In the genomic region with DNA sequence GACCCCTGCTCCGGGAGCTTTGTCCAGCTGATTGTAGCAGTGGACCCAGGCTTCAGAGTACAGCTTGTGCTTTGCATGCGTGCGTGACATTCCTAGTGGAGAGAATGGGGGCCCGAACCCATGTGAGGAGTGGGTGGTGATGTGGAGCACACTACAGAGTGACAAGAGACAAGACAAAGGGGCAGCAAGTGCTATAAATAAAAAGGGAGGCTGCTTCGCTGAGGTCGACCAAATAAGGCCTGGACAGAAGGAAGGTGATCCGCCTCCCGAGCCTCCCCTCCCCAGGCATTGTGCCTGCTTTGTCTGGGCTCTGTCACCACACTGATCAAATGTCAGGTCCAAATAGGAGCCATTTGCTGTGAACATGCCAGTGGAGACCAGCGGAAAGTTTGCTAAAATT, we compare ENCODE assay signal across 15 mouse cellular contexts. TPM values are rescaled to one million over a fixed set of nuclear protein-coding genes. Genes with fewer than 3 reads are reported as not detected.
DNase-seq lines count a peak whose midpoint lies in the region; ATAC-seq lines count a peak whose summit lies in the region.
"Had no signal": no experiment of that assay in that cellular context is flagged by ENCODE, and none has a peak within 500 bp of the region (broad histone marks: within the 10 kb centered on the region; RNA-seq: fewer than 3 reads in every experiment).

No protein-coding gene starts in this region.

- no peak overlapping the region for H3K4me2 ChIP-seq in embryonic facial prominence, embryonic 12.5 days (replicated peaks)
- H3K4me2 ChIP-seq in heart, embryonic 14.5 days (ENCODE audit: low read length), result peak overlapping the region; percentile 73
- H3K4me2 ChIP-seq in midbrain, embryonic 11.5 days, result no peak overlapping the region
- H3K4me2 ChIP-seq: intestine, embryonic 15.5 days; stomach, embryonic 15.5 days had no signal

- H3K9ac ChIP-seq in embryonic facial prominence, embryonic 12.5 days, result no peak overlapping the region
- peak overlapping the region; percentile 100 for H3K9ac ChIP-seq in heart, embryonic 14.5 days (ENCODE audit: low read length)
- H3K9ac ChIP-seq in midbrain, embryonic 11.5 days (ENCODE audit: low read length), result 0 out of 2 replicates have a peak overlapping the region, but pooled peaks have one; percentile 24
- H3K9ac ChIP-seq: intestine, embryonic 15.5 days; stomach, embryonic 15.5 days had no signal

- peak; percentile 95 for DNase-seq in heart, embryonic 10.5 days (ENCODE audit: low spot score)
- DNase-seq in heart, adult 8-10 months (ENCODE audit: low spot score), result no peak
- peak; percentile 86 for DNase-seq in midbrain, embryonic 11.5 days (ENCODE audit: low spot score, missing footprints)
- DNase-seq in spleen, postnatal 10 days (ENCODE audit: low spot score in 2 of 2), result no peak
- DNase-seq in cerebellum, postnatal 14 days, result no peak
- DNase-seq in right cerebral cortex, adult 18-20 months, result no peak
- DNase-seq: adrenal gland, postnatal 36 days; cerebellum, adult 9-10 months; layer of hippocampus, postnatal 36 days had no signal

- H3K36me3 ChIP-seq in heart, embryonic 10.5 days, result peaks cover 25% of the 10 kb centered on the region
- H3K36me3 ChIP-seq in embryonic facial prominence, embryonic 12.5 days, result no peaks in the 10 kb centered on the region
- H3K36me3 ChIP-seq in heart, embryonic 14.5 days (ENCODE audit: control insufficient read depth, insufficient read depth, low read length), result peaks cover 21% of the 10 kb centered on the region
- no peaks in the 10 kb centered on the region for H3K36me3 ChIP-seq in midbrain, embryonic 11.5 days (ENCODE audit: control insufficient read depth, insufficient read depth, low read length)
- H3K36me3 ChIP-seq: intestine, embryonic 15.5 days; stomach, embryonic 15.5 days had no signal

- peak overlapping the region; percentile 56 for H3K4me3 ChIP-seq in heart, embryonic 10.5 days
- no peak overlapping the region for H3K4me3 ChIP-seq in embryonic facial prominence, embryonic 12.5 days
- peak overlapping the region; percentile 21 to 27 for H3K4me3 ChIP-seq in heart, embryonic 14.5 days (ENCODE audit: control insufficient read depth in 1 of 2, insufficient read depth in 1 of 2, low read depth in 1 of 2, low read length in 2 of 2)
- H3K4me3 ChIP-seq in midbrain, embryonic 11.5 days (ENCODE audit: low read depth, low read length), result no peak overlapping the region
- H3K4me3 ChIP-seq: intestine, embryonic 15.5 days; stomach, embryonic 15.5 days had no signal

- no peaks in the 10 kb centered on the region for H3K27me3 ChIP-seq in heart, embryonic 10.5 days (ENCODE audit: insufficient read depth, poor library complexity, severe bottlenecking)
- H3K27me3 ChIP-seq in embryonic facial prominence, embryonic 12.5 days, result no peaks in the 10 kb centered on the region
- H3K27me3 ChIP-seq in heart, embryonic 14.5 days (ENCODE audit: control insufficient read depth, insufficient read depth, low read length), result no peaks in the 10 kb centered on the region
- H3K27me3 ChIP-seq in midbrain, embryonic 11.5 days (ENCODE audit: control insufficient read depth, insufficient read depth, low read length), result no peaks in the 10 kb centered on the region
- H3K27me3 ChIP-seq: intestine, embryonic 15.5 days; stomach, embryonic 15.5 days had no signal

- 29% methylated on average over 9 of the region's 9 CpGs for WGBS in heart, embryonic 10.5 days
- 56% methylated on average over 9 of the region's 9 CpGs for WGBS in embryonic facial prominence, embryonic 12.5 days
- 27% methylated on average over 9 of the region's 9 CpGs for WGBS in heart, embryonic 14.5 days
- WGBS in midbrain, embryonic 11.5 days, result 36% methylated on average over 9 of the region's 9 CpGs

- H3K27ac ChIP-seq in heart, embryonic 10.5 days, result peak overlapping the region; percentile 94
- H3K27ac ChIP-seq in embryonic facial prominence, embryonic 12.5 days, result peak overlapping the region; percentile 75
- H3K27ac ChIP-seq in heart, embryonic 14.5 days (replicated peaks in 1 of 2; ENCODE audit: control insufficient read depth in 1 of 2, insufficient read depth in 1 of 2, low read depth in 2 of 2, low read length in 2 of 2), result peak overlapping the region; percentile 99 to 100
- H3K27ac ChIP-seq in midbrain, embryonic 11.5 days (ENCODE audit: low read depth, low read length), result peak overlapping the region; percentile 48
- H3K27ac ChIP-seq: intestine, embryonic 15.5 days; stomach, embryonic 15.5 days had no signal

- H3K9me3 ChIP-seq in heart, embryonic 10.5 days, result no peaks in the 10 kb centered on the region; the same call in 1 of the 2 replicates
- no peaks in the 10 kb centered on the region for H3K9me3 ChIP-seq in embryonic facial prominence, embryonic 12.5 days
- peaks cover 3% of the 10 kb centered on the region; the same call in 1 of the 2 replicates for H3K9me3 ChIP-seq in heart, embryonic 14.5 days (ENCODE audit: control insufficient read depth, low read length)
- no peaks in the 10 kb centered on the region for H3K9me3 ChIP-seq in midbrain, embryonic 11.5 days (ENCODE audit: control insufficient read depth, low read length)
- H3K9me3 ChIP-seq: intestine, embryonic 15.5 days; stomach, embryonic 15.5 days had no signal

- H3K4me1 ChIP-seq in heart, embryonic 10.5 days, result peaks cover 72% of the 10 kb centered on the region
- H3K4me1 ChIP-seq in embryonic facial prominence, embryonic 12.5 days, result peaks cover 28% of the 10 kb centered on the region
- peaks cover 29 to 32% of the 10 kb centered on the region in 2 experiments for H3K4me1 ChIP-seq in heart, embryonic 14.5 days (ENCODE audit: control insufficient read depth in 2 of 2, insufficient read depth in 2 of 2, low read length in 2 of 2)
- H3K4me1 ChIP-seq in midbrain, embryonic 11.5 days (ENCODE audit: control insufficient read depth, insufficient read depth, low read length), result peaks cover 32% of the 10 kb centered on the region

- 0 out of 2 replicates have a peak, but pooled peaks have one; percentile 4 for ATAC-seq in embryonic facial prominence, embryonic 12.5 days (ENCODE audit: insufficient number of reproducible peaks, insufficient read depth, low FRiP score, low TSS enrichment)
- peak; percentile 77 for ATAC-seq in heart, embryonic 14.5 days (ENCODE audit: insufficient number of reproducible peaks, insufficient read depth, low FRiP score, low read depth)
- ATAC-seq in midbrain, embryonic 11.5 days (ENCODE audit: low FRiP score), result no peak
- ATAC-seq: intestine, embryonic 15.5 days; Patski had no signal

RNA-seq across cellular contexts. Expression of a gene that starts 2.4 kb away (rescaled TPM):
- polyA plus RNA-seq in heart, embryonic 10.5 days (2016; fragmentation: Nextera tagmentation; extraction: Ambion mirVana), result 2,022 and 5,104 TPM in 2 replicates
- 1,000 to 10,000 TPM; 1,453 to 2,519 (median 2,136) TPM for total RNA-seq in heart, adult 8-10 months (2022)
- 7.6 and 8.3 TPM in 2 replicates for polyA plus RNA-seq in embryonic facial prominence, embryonic 12.5 days (2016; fragmentation: Nextera tagmentation; extraction: Ambion mirVana)
- polyA plus RNA-seq in heart, embryonic 14.5 days (2014; fragmentation: Nextera tagmentation; extraction: Ambion mirVana), result 5,319 and 5,796 TPM in 2 replicates
- polyA plus RNA-seq in midbrain, embryonic 11.5 days (2014; fragmentation: Nextera tagmentation; extraction: Ambion mirVana), result 0.52 and 1.1 TPM in 2 replicates

RNA-seq across cellular contexts. Expression of a gene that starts 18.5 kb away (rescaled TPM):
- 73.7 and 88.8 TPM in 2 replicates for polyA plus RNA-seq in heart, embryonic 10.5 days (2016; fragmentation: Nextera tagmentation; extraction: Ambion mirVana)
- total RNA-seq in heart, adult 8-10 months (2022), result 10 to 100 TPM; 22.3 to 31.5 (median 25.9) TPM
- polyA plus RNA-seq in embryonic facial prominence, embryonic 12.5 days (2016; fragmentation: Nextera tagmentation; extraction: Ambion mirVana), result 79.9 and 81.3 TPM in 2 replicates
- 53.8 and 54.9 TPM in 2 replicates for polyA plus RNA-seq in heart, embryonic 14.5 days (2014; fragmentation: Nextera tagmentation; extraction: Ambion mirVana)
- 85.0 and 85.9 TPM in 2 replicates for polyA plus RNA-seq in midbrain, embryonic 11.5 days (2014; fragmentation: Nextera tagmentation; extraction: Ambion mirVana)

RNA-seq across cellular contexts. Expression of a gene that starts 20.1 kb away (rescaled TPM):
- polyA plus RNA-seq in heart, embryonic 10.5 days (2016; fragmentation: Nextera tagmentation; extraction: Ambion mirVana), result not detected in 2 replicates
- total RNA-seq in heart, adult 8-10 months (2022), result not detected
- not detected in 2 replicates for polyA plus RNA-seq in embryonic facial prominence, embryonic 12.5 days (2016; fragmentation: Nextera tagmentation; extraction: Ambion mirVana)
- polyA plus RNA-seq in heart, embryonic 14.5 days (2014; fragmentation: Nextera tagmentation; extraction: Ambion mirVana), result not detected in 2 replicates
- polyA plus RNA-seq in midbrain, embryonic 11.5 days (2014; fragmentation: Nextera tagmentation; extraction: Ambion mirVana), result not detected in 2 replicates
- total RNA-seq: adrenal gland, postnatal 36 days; layer of hippocampus, postnatal 36 days had no signal
- polyA plus RNA-seq: intestine, embryonic 15.5 days; lung, embryonic 16.5 days; Patski; stomach, embryonic 15.5 days had no signal

RNA-seq across cellular contexts. Expression of a gene that starts 30.1 kb away (rescaled TPM):
- 2,034 and 3,157 TPM in 2 replicates for polyA plus RNA-seq in heart, embryonic 10.5 days (2016; fragmentation: Nextera tagmentation; extraction: Ambion mirVana)
- total RNA-seq in heart, adult 8-10 months (2022), result over 10,000 TPM; 18,156 to 23,973 (median 22,335) TPM
- 2.2 and 3.2 TPM in 2 replicates for polyA plus RNA-seq in embryonic facial prominence, embryonic 12.5 days (2016; fragmentation: Nextera tagmentation; extraction: Ambion mirVana)
- polyA plus RNA-seq in heart, embryonic 14.5 days (2014; fragmentation: Nextera tagmentation; extraction: Ambion mirVana), result 2,542 and 2,728 TPM in 2 replicates
- 0.51 TPM in 1 of 2 replicates, not detected in the other for polyA plus RNA-seq in midbrain, embryonic 11.5 days (2014; fragmentation: Nextera tagmentation; extraction: Ambion mirVana)
- total RNA-seq: adrenal gland, postnatal 36 days had no signal

Comparison
In these comparisons a context has a peak if more than half of its experiments do, and no peak if none do; other contexts are left out.
1. DNase-seq: peak in heart, embryonic 10.5 days (single experiment) and midbrain, embryonic 11.5 days (single experiment); none in heart, adult 8-10 months (single experiment), spleen, postnatal 10 days (0 of 2), cerebellum, postnatal 14 days (0 of 2) and right cerebral cortex, adult 18-20 months (single experiment).
2. H3K27ac ChIP-seq: peak in every context shown above with its lines; median percentile 100 in heart, embryonic 14.5 days; 94 in heart, embryonic 10.5 days; 75 in embryonic facial prominence, embryonic 12.5 days; 48 in midbrain, embryonic 11.5 days.
3. H3K4me3 ChIP-seq: peak in heart, embryonic 10.5 days (single experiment) and heart, embryonic 14.5 days (2 of 2); none in embryonic facial prominence, embryonic 12.5 days (single experiment) and midbrain, embryonic 11.5 days (single experiment).
4. RNA of a gene that starts 2.4 kb away (polyA plus RNA-seq): 5,319 to 5,796 TPM in heart, embryonic 14.5 days and 2,022 to 5,104 TPM in heart, embryonic 10.5 days; 7.6 to 8.3 TPM in embryonic facial prominence, embryonic 12.5 days and 0.52 to 1.1 TPM in midbrain, embryonic 11.5 days; every median in the first group is over 100 times any median in the second.